Mouse (Mus musculus) left cerebral cortex, adult 18-20 months (tissue): ENCODE results near the gene St5. TPM values are rescaled to one million over a fixed set of nuclear protein-coding genes. Genes with fewer than 3 reads are reported as not detected.

Experiments used
- DNase-seq, 2 experiments: peaks; one replicate each; pipeline ENCODE4 v3.0.0; 2021 to 2022; ENCODE audit warnings: low spot score in 2 of 2, mixed read lengths in 1 of 2
- total RNA-seq, 2 experiments: library from RNA; stranded (reverse); gene quantifications; 2 replicates each; pipeline ENCODE4 v1.2.3; 2021

The St5 gene
- total RNA-seq, 2 experiments from 2014 or later = 17.8 to 21.5 TPM

- DNase-seq = no peak
Measured at GRCm38 (mm10) chr7:109576321-109577314, 126.8 kb downstream of the St5 start.

GRCm38 (mm10) chr7:109574166-109574565 lies 129.2 kb downstream of the St5 start:
- DNase-seq = no peak

GRCm38 (mm10) chr7:109568391-109568892 lies 135.0 kb downstream of the St5 start:
- DNase-seq = no peak

GRCm38 (mm10) chr7:109566841-109567768 lies 136.3 kb downstream of the St5 start:
- no peak for DNase-seq

GRCm38 (mm10) chr7:109566327-109566726 lies 137.1 kb downstream of the St5 start:
- DNase-seq = no peak

- DNase-seq = no peak
Measured at GRCm38 (mm10) chr7:109563775-109564362, 139.5 kb downstream of the St5 start.

- DNase-seq = no peak
Measured at GRCm38 (mm10) chr7:109562676-109563075, 140.7 kb downstream of the St5 start.

- no peak for DNase-seq
Measured at GRCm38 (mm10) chr7:109562154-109562599, 141.2 kb downstream of the St5 start.

- no peak for DNase-seq
Measured at GRCm38 (mm10) chr7:109561466-109562153, 141.8 kb downstream of the St5 start.

GRCm38 (mm10) chr7:109559536-109559935 lies 143.9 kb downstream of the St5 start:
- DNase-seq = no peak

- DNase-seq = no peak
Measured at GRCm38 (mm10) chr7:109546726-109547125, 156.7 kb downstream of the St5 start.

GRCm38 (mm10) chr7:109546186-109546585 lies 157.2 kb downstream of the St5 start:
- DNase-seq = no peak

- DNase-seq = peak in 1 of 2 experiments; percentile 25
Measured at GRCm38 (mm10) chr7:109545255-109545993, 158.0 kb downstream of the St5 start.

GRCm38 (mm10) chr7:109544792-109545191 lies 158.6 kb downstream of the St5 start:
- no peak for DNase-seq

- DNase-seq = no peak
Measured at GRCm38 (mm10) chr7:109542364-109542628, 161.1 kb downstream of the St5 start.

GRCm38 (mm10) chr7:109541609-109542363 lies 161.6 kb downstream of the St5 start:
- DNase-seq = no peak

GRCm38 (mm10) chr7:109540902-109541301 lies 162.5 kb downstream of the St5 start:
- no peak for DNase-seq

- no peak for DNase-seq
Measured at GRCm38 (mm10) chr7:109536451-109536946, 166.9 kb downstream of the St5 start.

- DNase-seq = no peak
Measured at GRCm38 (mm10) chr7:109534921-109535320, 168.5 kb downstream of the St5 start.
